Mouse (Mus musculus): ENCODE data around the gene Cd2bp2.

- TF ChIP-seq POLR2A (IDR thresholded peaks at IDR 0.05; ENCODE audit: low read depth, low read length) (no peak), CTCF (conservative IDR thresholded peaks at IDR 0.05; ENCODE audit: insufficient read depth, insufficient read length, low read depth, low read length) (no peak)
Observed at GRCm38 (mm10) chr7:127180783-127181182, 15.1 kb downstream of the Cd2bp2 start.

Measured in kidney, adult 2 months (tissue).